Mouse (Mus musculus) left cerebral cortex, adult 9 months (tissue): ENCODE data around the gene Tor1aip2.
A peak's percentile ranks its signal among the peaks of the same experiment; 100 is the strongest.
"Not testable (repeated sequence)": the region's sequence is repeated elsewhere in the genome, so short reads cannot be mapped to it uniquely, and the experiment has no call there.

Experiments used
- DNase-seq, 2 experiments: peaks; one replicate each; pipeline ENCODE4 v3.0.0; 2022; ENCODE audit warnings: low spot score in 2 of 2

The Tor1aip2 gene

DNA sequence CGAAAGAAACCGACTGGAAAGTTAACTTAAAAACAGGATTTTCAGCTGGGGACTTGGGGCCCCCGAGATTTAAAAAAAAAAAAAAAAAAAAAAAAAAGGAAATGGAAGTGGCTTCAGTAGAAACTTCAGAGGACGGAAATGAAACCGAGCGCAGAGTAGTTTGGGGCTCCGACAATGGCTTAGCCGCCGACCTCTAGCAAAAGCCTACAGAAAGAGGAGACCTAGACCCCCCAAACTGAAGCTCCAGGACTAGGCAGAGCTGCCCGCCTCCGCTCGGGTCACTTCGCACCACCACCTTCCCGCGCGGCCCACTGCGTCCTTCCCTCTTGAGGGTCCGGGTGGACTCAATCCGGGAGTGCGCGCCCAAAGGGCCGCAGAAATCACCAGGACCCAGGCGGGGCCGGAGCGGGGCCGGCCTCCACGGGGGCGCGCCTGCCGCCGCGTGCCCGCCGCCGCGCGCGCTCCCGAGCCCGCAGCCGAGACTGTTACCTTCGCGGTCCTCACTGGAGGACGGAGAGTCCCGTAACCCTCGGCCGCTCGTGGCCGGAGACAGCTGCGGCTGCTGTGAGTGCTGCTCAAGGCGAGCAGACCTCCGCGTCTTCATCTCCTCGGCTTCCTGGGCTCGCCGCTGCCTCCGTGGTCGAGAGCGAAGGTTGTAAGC is at the start of gene Tor1aip2:
Gene Tor1aip2 (plus strand): TSS at position 135 of the 661 bp plus-strand sequence.
- no peak for DNase-seq

- DNase-seq: no peak
Observed at GRCm38 (mm10) chr1:155987625-155988024, 47.6 kb upstream of the Tor1aip2 start.

- no peak for DNase-seq
Observed at GRCm38 (mm10) chr1:155989387-155989786, 45.8 kb upstream of the Tor1aip2 start.

GRCm38 (mm10) chr1:155990391-155990790 is 44.8 kb upstream of the Tor1aip2 start:
- DNase-seq: no peak

- no peak for DNase-seq
Observed at GRCm38 (mm10) chr1:155994524-155994923, 40.7 kb upstream of the Tor1aip2 start.

DNA sequence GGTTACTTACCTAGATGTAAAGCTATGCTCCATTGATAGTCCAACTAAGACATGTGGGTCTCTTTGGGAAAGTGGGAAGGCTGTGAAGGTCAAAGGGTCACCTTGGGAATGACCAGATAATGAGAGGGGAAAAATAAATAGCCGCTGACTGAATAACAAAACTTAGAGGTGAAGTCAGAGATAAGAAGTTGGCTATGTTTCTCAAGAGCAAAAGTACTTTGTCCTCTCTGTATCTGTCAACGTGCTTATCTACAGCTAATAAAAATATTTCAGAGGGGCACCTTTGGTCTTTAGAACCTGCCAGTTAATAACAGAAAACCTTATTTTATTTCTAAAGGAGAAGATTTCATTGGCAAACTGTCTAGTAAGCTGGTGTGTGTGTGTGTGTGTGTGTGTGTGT is 39.6 kb upstream of the Tor1aip2 start:
- DNase-seq: no peak

GRCm38 (mm10) chr1:156002366-156002765 is 32.8 kb upstream of the Tor1aip2 start:
- no peak for DNase-seq

DNA sequence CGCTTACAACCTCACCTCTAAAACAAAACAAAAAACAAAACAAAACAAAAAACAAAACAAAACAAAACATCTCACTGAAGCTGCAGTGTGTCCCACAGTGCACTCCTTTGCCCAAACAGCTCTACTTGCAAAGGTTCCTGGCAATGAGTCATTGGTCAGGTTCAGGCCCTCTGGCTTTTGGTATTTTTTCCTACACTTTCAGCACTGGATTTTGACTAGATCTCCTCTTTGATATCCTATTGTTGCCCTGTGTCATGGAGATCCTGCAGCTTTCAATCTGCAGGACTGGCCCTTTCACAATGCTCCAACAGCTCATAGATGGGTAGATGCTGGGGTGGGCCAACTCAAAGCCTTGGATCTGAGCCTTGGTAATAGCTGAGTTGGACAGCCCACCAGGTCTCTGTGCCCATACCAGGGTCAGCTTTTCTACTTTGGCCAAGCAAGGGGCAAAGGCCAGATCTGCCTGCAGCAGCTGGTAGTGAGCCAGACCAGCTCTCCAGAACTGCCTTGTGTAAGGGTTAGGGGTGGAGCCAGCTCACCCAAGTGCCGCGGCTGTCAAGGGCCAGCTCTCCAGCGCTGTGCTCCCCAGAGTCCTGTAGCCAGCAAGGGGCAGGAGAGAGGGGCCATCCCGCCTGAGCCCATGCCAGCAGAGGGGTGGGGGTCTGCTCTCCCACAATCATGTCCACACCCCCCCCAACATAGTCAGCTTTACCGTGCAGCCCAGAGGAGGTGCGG is 31.8 kb upstream of the Tor1aip2 start:
- DNase-seq: no peak

DNA sequence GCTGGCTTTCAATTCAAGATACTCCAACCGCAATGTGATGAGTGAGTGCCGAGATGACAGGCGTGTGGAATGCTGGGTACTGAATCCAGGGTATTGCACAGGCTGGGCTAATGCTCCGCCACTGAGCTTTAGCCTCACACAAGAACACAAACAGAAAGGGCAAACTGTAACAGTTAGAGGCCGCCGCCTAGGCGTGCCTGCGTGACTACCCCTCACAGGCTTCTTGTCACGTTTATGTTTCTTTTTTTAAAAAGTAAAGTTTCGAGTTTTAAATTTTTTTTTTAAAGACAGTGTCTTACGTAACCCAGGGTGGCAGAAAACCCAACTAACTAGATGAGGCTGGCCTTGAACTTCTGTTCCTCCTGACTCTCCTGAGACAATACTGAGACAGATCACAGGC is 29.3 kb upstream of the Tor1aip2 start:
- no peak for DNase-seq

GRCm38 (mm10) chr1:156009003-156009402 is 26.2 kb upstream of the Tor1aip2 start:
- DNase-seq: no peak

DNA sequence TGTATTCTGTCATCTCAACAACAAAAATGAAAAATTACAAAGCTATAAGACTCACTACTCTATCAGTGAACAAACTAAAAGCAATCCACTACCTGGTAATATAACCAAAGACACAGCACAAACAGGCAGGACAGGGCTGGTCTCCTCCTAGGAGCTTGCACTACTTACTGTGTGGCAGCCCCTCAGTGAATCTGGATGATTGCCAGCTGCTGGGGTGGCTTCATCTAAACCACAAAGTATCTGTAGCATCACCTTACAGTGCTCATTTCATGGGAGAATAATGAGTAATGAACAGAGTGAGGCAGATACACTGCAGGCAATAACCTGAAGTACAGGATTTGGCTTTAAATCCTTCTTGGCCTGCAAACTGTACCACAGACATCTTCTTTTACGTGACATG is 15.4 kb upstream of the Tor1aip2 start:
- DNase-seq: no peak

DNA sequence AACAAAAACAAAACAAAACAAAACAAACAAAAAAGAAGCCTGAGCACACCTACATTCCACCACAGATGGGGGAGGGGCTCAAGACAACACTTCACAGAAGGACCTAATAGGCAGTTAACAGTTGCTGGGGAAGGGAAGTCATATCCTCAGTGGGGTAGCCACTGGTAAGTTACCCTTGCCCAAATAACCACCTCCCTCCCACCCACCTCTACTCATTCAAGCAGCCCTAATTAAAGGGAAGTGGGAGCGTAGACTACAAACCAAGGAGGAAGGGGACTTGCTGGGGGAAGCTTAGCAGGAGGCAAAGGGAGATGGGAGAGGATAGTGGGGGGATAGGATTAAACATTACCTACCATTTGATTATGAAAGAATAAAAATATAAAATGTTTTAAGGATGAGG is 14.8 kb upstream of the Tor1aip2 start:
- DNase-seq: no peak

GRCm38 (mm10) chr1:156024831-156025503 is 10.2 kb upstream of the Tor1aip2 start:
- no peak for DNase-seq

DNA sequence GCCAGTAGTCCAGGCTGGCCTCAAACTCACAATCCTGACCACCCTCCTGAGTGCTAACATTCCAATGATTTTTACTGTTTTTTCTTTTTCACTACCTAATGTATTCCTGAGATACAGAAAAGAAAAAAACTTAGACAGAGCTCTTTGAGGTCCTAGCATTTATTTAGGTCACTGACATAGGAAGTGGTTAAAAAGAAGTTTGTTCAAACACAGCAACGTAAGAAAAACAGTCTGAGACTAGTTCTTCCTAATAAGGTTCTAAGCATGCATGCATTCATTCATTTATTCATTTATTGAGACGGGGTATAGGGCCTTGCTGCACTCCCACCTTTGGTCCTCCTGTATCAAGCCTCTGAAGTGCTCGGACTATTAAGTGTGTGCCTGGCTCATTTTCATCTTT is 7.4 kb upstream of the Tor1aip2 start:
- no peak for DNase-seq

- DNase-seq: no peak
Observed at GRCm38 (mm10) chr1:156028340-156028975, 6.7 kb upstream of the Tor1aip2 start.

DNA sequence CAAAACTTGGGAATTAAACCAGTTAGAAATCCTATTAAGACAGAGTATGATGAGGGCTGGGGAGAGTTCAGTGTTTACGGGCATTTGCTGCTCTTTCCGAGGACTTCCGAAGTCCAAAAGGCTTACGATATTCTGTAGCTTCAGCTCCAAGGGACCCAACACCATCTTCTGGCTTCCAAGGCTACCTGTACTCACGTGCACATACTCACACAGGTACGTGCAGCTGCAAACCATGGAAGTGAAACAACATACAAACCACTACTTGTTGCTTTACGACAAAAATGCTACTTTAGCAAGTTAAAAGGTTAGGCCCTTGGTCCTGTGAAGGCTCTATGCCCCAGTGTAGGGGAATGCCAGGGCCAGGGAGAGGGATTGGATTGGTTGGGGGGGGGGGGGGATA is 1.3 kb upstream of the Tor1aip2 start:
- DNase-seq: no peak

- no peak for DNase-seq
Observed at GRCm38 (mm10) chr1:156034661-156035060, 542 bp upstream of the Tor1aip2 start.

DNA sequence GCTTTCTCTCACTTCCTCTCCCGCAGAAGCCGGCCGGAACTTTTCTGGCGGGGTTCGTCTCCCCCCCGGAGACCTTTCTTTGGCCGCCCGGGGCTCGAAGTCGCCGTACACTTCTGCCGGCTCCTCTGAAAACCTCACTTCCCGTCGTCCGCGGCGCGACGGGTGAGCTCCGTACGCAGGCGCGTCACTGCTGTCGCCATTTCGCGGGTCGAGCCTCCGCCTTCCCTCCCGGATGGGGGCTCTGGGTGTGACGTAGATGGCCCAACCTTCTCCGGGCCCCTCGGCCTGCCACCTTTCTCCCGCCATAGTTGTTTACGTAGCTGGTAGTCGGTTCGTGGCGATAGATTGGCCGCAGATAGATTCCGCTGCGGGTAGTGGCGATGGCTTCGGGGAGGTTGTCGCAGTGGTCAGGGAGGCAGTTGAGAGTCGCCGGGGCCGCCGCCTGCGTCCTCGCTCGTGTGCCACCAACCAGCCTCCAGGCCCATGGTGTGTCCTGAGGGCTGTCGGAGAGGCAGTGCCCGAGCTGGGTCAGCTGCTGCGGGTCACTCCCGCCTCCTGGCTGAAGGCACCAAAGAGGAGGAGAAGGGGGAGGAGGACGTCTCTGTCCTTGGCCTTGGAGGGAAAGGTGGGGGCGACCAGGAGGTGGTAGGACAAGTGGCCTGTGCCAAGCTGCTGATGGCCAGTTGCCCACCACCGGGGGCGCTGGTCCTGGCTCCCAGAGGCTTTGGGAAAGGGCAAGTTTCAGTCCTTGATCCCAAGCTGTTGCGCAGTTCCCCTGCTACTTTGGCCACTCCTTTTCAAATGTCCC is 931 bp downstream of the Tor1aip2 start, which contains the start of gene Tor1aip1:
Gene Tor1aip1 (minus strand): TSS at position 551 of the 808 bp plus-strand sequence.
- peak; percentile 96 to 98 for DNase-seq

GRCm38 (mm10) chr1:156037144-156037583 is 2.0 kb downstream of the Tor1aip2 start:
- DNase-seq: no peak

GRCm38 (mm10) chr1:156039989-156040388 is 4.8 kb downstream of the Tor1aip2 start:
- not testable (repeated sequence) for DNase-seq

DNA sequence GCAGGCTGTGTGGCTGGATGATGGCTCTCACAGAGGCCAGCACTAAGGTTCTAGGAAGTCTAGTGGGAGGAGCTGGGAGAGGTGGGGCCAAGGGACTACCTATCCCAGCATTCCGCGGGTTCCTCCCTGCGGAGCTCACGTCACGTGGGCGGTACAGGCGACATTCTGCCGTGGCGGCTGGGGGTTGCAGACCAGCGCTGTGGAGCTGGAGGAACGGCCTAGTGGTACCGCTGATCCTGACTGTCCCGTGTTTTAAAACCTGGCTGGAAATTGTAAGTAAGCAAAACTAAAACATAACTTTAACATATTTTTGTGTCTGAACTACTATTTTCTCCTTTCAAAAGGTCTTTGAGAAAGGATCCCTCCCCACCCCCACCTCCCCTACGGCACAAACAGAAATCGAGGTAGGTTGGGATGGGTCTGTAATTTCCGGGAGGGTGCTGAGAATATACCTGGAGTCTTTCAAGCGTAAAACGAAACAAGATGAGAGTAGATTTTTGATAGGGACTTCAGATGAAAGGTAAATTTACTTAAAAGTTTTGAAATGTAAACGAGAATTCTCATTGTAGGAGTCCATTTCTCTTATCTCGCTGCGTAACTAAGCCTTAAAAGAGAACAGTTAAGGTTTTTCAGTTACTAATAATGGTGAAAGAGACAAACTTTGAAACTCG is 5.7 kb downstream of the Tor1aip2 start:
- DNase-seq: peak; percentile 79 to 92
